Comparison of ENCODE assay signal across 8 mouse cellular contexts in genomic region chr8:122281317-122282034, GRCm38 (mm10). TPM values are rescaled to one million over a fixed set of nuclear protein-coding genes. Genes with fewer than 3 reads are reported as not detected.
DNase-seq lines count a peak whose midpoint lies in the region; ATAC-seq lines count a peak whose summit lies in the region.

No protein-coding gene starts in this region.

- H3K4me2 ChIP-seq in heart, embryonic 13.5 days = peak overlapping the region; percentile 90
- H3K4me2 ChIP-seq in liver, embryonic 12.5 days = peak overlapping the region; percentile 85
- peak overlapping the region; percentile 96 for H3K4me2 ChIP-seq in stomach, embryonic 15.5 days

- ATAC-seq in heart, embryonic 13.5 days (ENCODE audit: extremely low read depth, insufficient number of reproducible peaks, low FRiP score, low TSS enrichment) = peak; percentile 88
- ATAC-seq in liver, embryonic 12.5 days = peak; percentile 82
- ATAC-seq in stomach, embryonic 15.5 days (ENCODE audit: insufficient read depth, low FRiP score, low read depth) = peak; percentile 91

- H3K27me3 ChIP-seq in heart, embryonic 13.5 days (replicated peaks) = no peaks in the 10 kb centered on the region
- H3K27me3 ChIP-seq in liver, embryonic 12.5 days (replicated peaks) = no peaks in the 10 kb centered on the region
- H3K27me3 ChIP-seq in stomach, embryonic 15.5 days (replicated peaks) = no peaks in the 10 kb centered on the region

- H3K27ac ChIP-seq in brown adipose tissue, adult 24 weeks (replicated peaks; ENCODE audit: low read depth, low read length) = peak overlapping the region; percentile 66
- peak overlapping the region; percentile 86 for H3K27ac ChIP-seq in heart, embryonic 13.5 days (replicated peaks)
- peak overlapping the region; percentile 97 for H3K27ac ChIP-seq in liver, embryonic 12.5 days
- H3K27ac ChIP-seq in stomach, embryonic 15.5 days = peak overlapping the region; percentile 83

- peaks cover 15% of the 10 kb centered on the region for H3K4me1 ChIP-seq in brown adipose tissue, adult 24 weeks (ENCODE audit: control insufficient read depth, insufficient read depth, insufficient read length, low read length)
- H3K4me1 ChIP-seq in heart, embryonic 13.5 days = peaks cover 46% of the 10 kb centered on the region
- peaks cover 70% of the 10 kb centered on the region for H3K4me1 ChIP-seq in liver, embryonic 12.5 days
- peaks cover 43% of the 10 kb centered on the region for H3K4me1 ChIP-seq in stomach, embryonic 15.5 days

- under 1% methylated on average over 46 of the region's 47 CpGs for WGBS in heart, embryonic 13.5 days
- WGBS in liver, embryonic 12.5 days (ENCODE audit: insufficient replicate concordance) = under 1% methylated on average over 47 of the region's 47 CpGs
- under 1% methylated on average over 42 of the region's 47 CpGs for WGBS in stomach, embryonic 15.5 days

- peak; percentile 99 for DNase-seq in CD4-positive, CD25-positive, alpha-beta regulatory T cell, adult 2 months (ENCODE audit: low read depth, low spot score)
- DNase-seq in fat pad, adult 2 months (ENCODE audit: extremely low read depth, low read depth, low spot score) = peak; percentile 72
- DNase-seq in kidney, postnatal 10 days = peak; percentile 100
- peak; percentile 100 for DNase-seq in natural killer cell, adult 2 months (ENCODE audit: low spot score in 2 of 2)

- no peaks in the 10 kb centered on the region for H3K9me3 ChIP-seq in heart, embryonic 13.5 days
- H3K9me3 ChIP-seq in liver, embryonic 12.5 days (replicated peaks) = no peaks in the 10 kb centered on the region
- H3K9me3 ChIP-seq in stomach, embryonic 15.5 days = no peaks in the 10 kb centered on the region

- H3K9ac ChIP-seq in heart, embryonic 13.5 days = peak overlapping the region; percentile 74
- peak overlapping the region; percentile 68 for H3K9ac ChIP-seq in liver, embryonic 12.5 days
- 0 out of 2 replicates have a peak overlapping the region, but pooled peaks have one; percentile 10 for H3K9ac ChIP-seq in stomach, embryonic 15.5 days

- H3K4me3 ChIP-seq in brown adipose tissue, adult 24 weeks (ENCODE audit: insufficient read depth, low read depth, low read length) = peak overlapping the region; percentile 59
- H3K4me3 ChIP-seq in heart, embryonic 13.5 days = peak overlapping the region; percentile 97
- peak overlapping the region; percentile 96 for H3K4me3 ChIP-seq in liver, embryonic 12.5 days
- peak overlapping the region; percentile 69 for H3K4me3 ChIP-seq in stomach, embryonic 15.5 days (replicated peaks)

- no peaks in the 10 kb centered on the region for H3K36me3 ChIP-seq in heart, embryonic 13.5 days
- H3K36me3 ChIP-seq in liver, embryonic 12.5 days = peaks cover 19% of the 10 kb centered on the region
- H3K36me3 ChIP-seq in stomach, embryonic 15.5 days = no peaks in the 10 kb centered on the region

RNA-seq across cellular contexts. Expression of gene Zfpm1, which starts 0.5 kb away (rescaled TPM):
- polyA plus RNA-seq in brown adipose tissue, adult 24 weeks (2012; ENCODE audit: insufficient read depth, insufficient read length, missing spikeins) = 3.4 and 6.1 TPM in 2 replicates
- 3.8 TPM in 2 replicates for polyA plus RNA-seq in heart, embryonic 13.5 days (2015; fragmentation: Nextera tagmentation; extraction: Ambion mirVana)
- polyA plus RNA-seq in liver, embryonic 12.5 days (2016; fragmentation: Nextera tagmentation; extraction: Ambion mirVana) = 27.6 and 28.4 TPM in 2 replicates
- polyA plus RNA-seq in stomach, embryonic 15.5 days (2015; fragmentation: Nextera tagmentation; extraction: Ambion mirVana) = 5.6 and 5.7 TPM in 2 replicates

Comparison
In these comparisons a context has a peak if more than half of its experiments do, and no peak if none do; other contexts are left out.
1. Peak in every context shown above with its lines: DNase-seq, ATAC-seq, H3K4me3 ChIP-seq and H3K27ac ChIP-seq.
2. H3K9ac ChIP-seq: peak in every context shown above with its lines; median percentile 74 in heart, embryonic 13.5 days; 68 in liver, embryonic 12.5 days; 10 in stomach, embryonic 15.5 days.